Mouse (Mus musculus): ENCODE measurements around the gene Fli1. TPM values are rescaled to one million over a fixed set of nuclear protein-coding genes. Genes with fewer than 3 reads are reported as not detected.

The Fli1 gene
- polyA plus RNA-seq, 1 experiment from 2014 or later: 6.9 TPM

DNA sequence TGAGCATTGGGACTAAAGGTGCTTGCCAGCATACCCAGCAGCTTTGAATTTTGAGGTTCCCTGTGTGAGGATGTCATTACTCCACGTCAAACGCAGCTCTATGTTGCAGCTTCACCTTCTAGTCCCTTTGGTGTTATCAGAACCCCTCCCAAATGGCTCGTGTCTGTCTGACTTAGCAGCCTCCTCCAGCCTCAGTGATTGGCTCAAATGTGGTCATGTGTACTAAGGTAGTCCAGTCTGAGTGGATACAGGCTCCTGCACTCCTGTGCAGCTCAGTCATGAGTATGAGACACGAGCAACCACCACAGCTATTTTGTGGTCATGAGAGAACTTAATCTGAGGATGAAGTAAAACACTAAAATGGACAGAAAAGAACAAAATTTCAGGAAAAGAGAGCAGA lies 31.0 kb upstream of the Fli1 start:
- Histone ChIP-seq H3K27ac (ENCODE audit: low read length) (no peak overlapping the region), H3K4me2 (ENCODE audit: low read depth, low read length) (no peak overlapping the region), H3K9ac (ENCODE audit: low read depth, low read length) (no peak overlapping the region), H3K36me3 (ENCODE audit: control insufficient read depth, insufficient read depth) (no peaks in the 10 kb centered on the region), H3K9me3 (replicated peaks; ENCODE audit: control insufficient read depth, low read length) (no peaks in the 10 kb centered on the region), H3K27me3 (ENCODE audit: control insufficient read depth, insufficient read depth, low read depth, low read length) (no peaks in the 10 kb centered on the region), H3K4me3 (ENCODE audit: low read depth, low read length) (no peak overlapping the region), H3K4me1 (ENCODE audit: control insufficient read depth, low read depth, low read length) (no peaks in the 10 kb centered on the region)
- 40% methylated on average over 4 of the region's 4 CpGs for WGBS (ENCODE audit: insufficient replicate concordance)
- no peak for ATAC-seq (ENCODE audit: low read depth)

DNA sequence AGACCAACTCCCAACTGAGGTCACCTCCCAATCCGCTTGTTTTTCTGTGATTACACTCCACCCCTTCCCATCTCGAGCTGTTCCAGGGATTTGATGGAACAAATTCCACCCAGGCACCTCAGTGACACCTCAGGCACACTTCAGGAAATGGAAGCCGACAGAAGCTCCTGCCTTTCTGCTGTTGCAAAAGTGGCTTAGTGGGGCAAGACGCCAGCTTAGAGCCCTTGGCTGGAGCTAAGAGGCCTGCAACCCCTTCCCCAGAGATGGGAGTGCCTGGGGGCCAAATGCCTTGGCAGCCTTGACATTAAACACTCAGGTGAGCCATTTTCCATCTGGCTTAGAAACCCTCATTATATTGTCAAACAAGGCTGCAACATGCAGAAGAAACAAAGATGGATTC lies 29.0 kb upstream of the Fli1 start:
- H3K27ac ChIP-seq (ENCODE audit: low read length): no peak overlapping the region
- H3K27me3 ChIP-seq (ENCODE audit: control insufficient read depth, insufficient read depth, low read depth, low read length): no peaks in the 10 kb centered on the region
- H3K4me1 ChIP-seq (ENCODE audit: control insufficient read depth, low read depth, low read length): no peaks in the 10 kb centered on the region
- no peaks in the 10 kb centered on the region for H3K36me3 ChIP-seq (ENCODE audit: control insufficient read depth, insufficient read depth)
- no peak overlapping the region for H3K4me2 ChIP-seq (ENCODE audit: low read depth, low read length)
- ATAC-seq (ENCODE audit: low read depth): no peak
- H3K9ac ChIP-seq (ENCODE audit: low read depth, low read length): no peak overlapping the region
- no peak overlapping the region for H3K4me3 ChIP-seq (ENCODE audit: low read depth, low read length)
- H3K9me3 ChIP-seq (replicated peaks; ENCODE audit: control insufficient read depth, low read length): no peaks in the 10 kb centered on the region
- WGBS (ENCODE audit: insufficient replicate concordance): 49% methylated on average over 4 of the region's 4 CpGs

DNA sequence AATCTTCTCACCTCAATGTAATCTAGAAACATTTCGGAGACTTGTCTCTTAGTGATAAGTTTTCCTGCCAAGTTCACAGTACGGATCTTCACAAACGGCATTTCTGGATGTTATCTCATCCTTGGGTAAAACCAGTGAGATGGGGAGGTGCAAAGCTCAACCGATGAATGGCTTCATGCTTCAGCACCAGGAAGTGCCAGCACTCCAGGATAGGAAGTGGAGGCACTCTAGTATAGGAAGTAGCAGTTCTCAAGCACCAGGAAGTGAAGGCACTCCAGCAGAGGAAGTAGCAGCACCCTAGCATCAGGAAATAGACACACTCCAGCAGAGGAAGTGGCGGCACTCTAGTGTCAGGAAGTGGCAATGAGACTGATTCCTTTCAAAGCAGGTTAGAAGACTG lies 27.9 kb upstream of the Fli1 start:
- Histone ChIP-seq H3K27me3 (ENCODE audit: control insufficient read depth, insufficient read depth, low read depth, low read length) (no peaks in the 10 kb centered on the region), H3K4me1 (ENCODE audit: control insufficient read depth, low read depth, low read length) (no peaks in the 10 kb centered on the region), H3K36me3 (ENCODE audit: control insufficient read depth, insufficient read depth) (no peaks in the 10 kb centered on the region), H3K9me3 (replicated peaks; ENCODE audit: control insufficient read depth, low read length) (no peaks in the 10 kb centered on the region), H3K27ac (ENCODE audit: low read length) (no peak overlapping the region), H3K4me3 (ENCODE audit: low read depth, low read length) (no peak overlapping the region), H3K9ac (ENCODE audit: low read depth, low read length) (no peak overlapping the region), H3K4me2 (ENCODE audit: low read depth, low read length) (no peak overlapping the region)
- 29% methylated on average over 5 of the region's 5 CpGs for WGBS (ENCODE audit: insufficient replicate concordance)
- no peak for ATAC-seq (ENCODE audit: low read depth)

DNA sequence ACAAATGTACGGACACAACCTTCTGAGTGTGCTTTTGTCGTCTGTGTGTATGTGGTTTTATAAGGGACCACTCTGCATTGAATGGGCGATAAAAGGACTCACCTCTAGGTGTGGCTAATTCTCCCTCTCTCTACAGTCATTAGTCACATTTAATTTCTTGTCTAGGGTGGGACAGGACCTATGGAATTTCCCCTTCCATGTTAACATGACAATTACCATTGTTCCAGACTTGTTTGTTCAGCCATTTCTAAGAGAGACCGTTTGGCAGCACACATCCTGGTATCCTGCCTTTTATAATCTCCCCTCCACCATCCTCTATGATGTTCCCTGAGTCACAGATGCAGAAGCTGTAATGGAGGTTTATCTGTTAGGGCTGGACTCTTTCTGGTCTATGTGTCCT lies 26.6 kb upstream of the Fli1 start:
- 60% methylated on average over 4 of the region's 4 CpGs for WGBS (ENCODE audit: insufficient replicate concordance)
- no peaks in the 10 kb centered on the region for H3K36me3 ChIP-seq (ENCODE audit: control insufficient read depth, insufficient read depth)
- no peak overlapping the region for H3K9ac ChIP-seq (ENCODE audit: low read depth, low read length)
- no peak overlapping the region for H3K4me3 ChIP-seq (ENCODE audit: low read depth, low read length)
- ATAC-seq (ENCODE audit: low read depth): no peak
- H3K4me2 ChIP-seq (ENCODE audit: low read depth, low read length): no peak overlapping the region
- H3K27ac ChIP-seq (ENCODE audit: low read length): no peak overlapping the region
- no peaks in the 10 kb centered on the region for H3K27me3 ChIP-seq (ENCODE audit: control insufficient read depth, insufficient read depth, low read depth, low read length)
- no peaks in the 10 kb centered on the region for H3K4me1 ChIP-seq (ENCODE audit: control insufficient read depth, low read depth, low read length)
- no peaks in the 10 kb centered on the region for H3K9me3 ChIP-seq (replicated peaks; ENCODE audit: control insufficient read depth, low read length)

DNA sequence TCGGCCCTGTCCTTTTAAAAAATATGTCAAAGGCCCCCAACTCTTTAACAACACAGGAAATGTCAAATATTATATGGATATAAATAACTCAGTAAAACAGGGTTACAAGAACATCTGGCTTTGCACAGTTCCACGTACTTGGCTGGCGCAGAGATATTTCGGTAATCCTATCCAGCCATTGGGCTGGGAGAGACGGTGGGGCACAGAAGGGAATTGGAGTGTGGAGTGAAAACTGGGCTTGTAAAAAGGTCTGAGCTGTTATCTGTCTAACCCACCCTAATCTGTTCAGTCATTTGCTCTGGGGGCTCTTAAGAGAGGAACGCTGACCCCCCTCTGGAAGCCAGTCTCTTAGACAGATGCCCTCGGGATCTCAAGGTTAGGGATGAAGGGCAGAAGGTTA lies 24.9 kb upstream of the Fli1 start:
- H3K9me3 ChIP-seq (replicated peaks; ENCODE audit: control insufficient read depth, low read length): no peaks in the 10 kb centered on the region
- no peak overlapping the region for H3K4me3 ChIP-seq (ENCODE audit: low read depth, low read length)
- H3K27me3 ChIP-seq (ENCODE audit: control insufficient read depth, insufficient read depth, low read depth, low read length): no peaks in the 10 kb centered on the region
- no peak for ATAC-seq (ENCODE audit: low read depth)
- H3K27ac ChIP-seq (ENCODE audit: low read length): no peak overlapping the region
- no peak overlapping the region for H3K9ac ChIP-seq (ENCODE audit: low read depth, low read length)
- no peaks in the 10 kb centered on the region for H3K4me1 ChIP-seq (ENCODE audit: control insufficient read depth, low read depth, low read length)
- H3K36me3 ChIP-seq (ENCODE audit: control insufficient read depth, insufficient read depth): no peaks in the 10 kb centered on the region
- no peak overlapping the region for H3K4me2 ChIP-seq (ENCODE audit: low read depth, low read length)
- WGBS (ENCODE audit: insufficient replicate concordance): 57% methylated on average over 7 of the region's 7 CpGs

DNA sequence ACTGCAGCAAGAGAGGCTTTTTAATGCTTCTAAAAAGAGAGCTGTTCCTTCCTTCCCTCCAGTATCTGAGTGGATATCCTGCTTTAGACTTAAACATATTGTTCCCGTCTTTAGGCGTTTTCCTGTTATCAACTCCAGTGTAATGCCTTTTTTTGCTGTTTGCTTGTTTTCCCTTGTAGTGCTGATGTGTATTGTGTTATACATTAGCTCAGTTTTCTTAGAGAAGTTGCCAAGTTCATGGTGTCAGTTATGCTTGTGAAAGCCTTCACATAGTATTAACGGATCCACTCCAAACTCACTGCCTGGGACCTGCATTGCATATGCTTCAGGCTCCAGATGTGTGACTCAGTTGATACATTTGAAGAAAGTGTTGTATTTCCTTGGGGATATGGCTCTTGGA lies 22.6 kb upstream of the Fli1 start:
- no peak for ATAC-seq (ENCODE audit: low read depth)

DNA sequence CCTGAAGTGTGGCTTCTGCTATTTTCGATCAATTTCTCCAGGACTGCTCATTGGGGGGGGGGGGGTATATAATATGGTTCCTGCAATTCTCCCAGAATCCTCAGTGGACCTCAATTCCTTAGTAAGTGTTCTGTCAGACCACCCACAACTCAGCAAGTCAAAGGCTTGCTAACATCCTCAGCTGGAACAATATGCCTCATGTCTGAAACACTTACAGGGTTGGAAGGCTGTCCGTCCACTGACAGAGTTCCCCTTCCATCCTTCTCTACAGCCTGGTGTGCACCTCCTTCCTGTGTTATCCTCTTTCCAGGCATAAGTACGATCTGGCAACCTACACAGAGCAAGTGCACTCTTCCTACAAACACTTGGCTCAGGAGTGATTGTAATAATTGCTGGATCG lies 20.2 kb upstream of the Fli1 start:
- H3K4me3 ChIP-seq (ENCODE audit: low read depth, low read length): no peak overlapping the region
- H3K9ac ChIP-seq (ENCODE audit: low read depth, low read length): no peak overlapping the region
- no peaks in the 10 kb centered on the region for H3K9me3 ChIP-seq (replicated peaks; ENCODE audit: control insufficient read depth, low read length)
- no peak for ATAC-seq (ENCODE audit: low read depth)
- H3K27me3 ChIP-seq (ENCODE audit: control insufficient read depth, insufficient read depth, low read depth, low read length): no peaks in the 10 kb centered on the region
- H3K4me1 ChIP-seq (ENCODE audit: control insufficient read depth, low read depth, low read length): peaks cover 3% of the 10 kb centered on the region
- H3K36me3 ChIP-seq (ENCODE audit: control insufficient read depth, insufficient read depth): no peaks in the 10 kb centered on the region
- H3K4me2 ChIP-seq (ENCODE audit: low read depth, low read length): no peak overlapping the region
- 47% methylated on average over 4 of the region's 4 CpGs for WGBS (ENCODE audit: insufficient replicate concordance)
- no peak overlapping the region for H3K27ac ChIP-seq (ENCODE audit: low read length)

More for the DNA sequence above, 22.6 kb upstream of the Fli1 start:
- Histone ChIP-seq H3K27ac (ENCODE audit: low read length) (no peak overlapping the region), H3K9ac (ENCODE audit: low read depth, low read length) (no peak overlapping the region), H3K9me3 (replicated peaks; ENCODE audit: control insufficient read depth, low read length) (no peaks in the 10 kb centered on the region), H3K4me1 (ENCODE audit: control insufficient read depth, low read depth, low read length) (peaks cover 2% of the 10 kb centered on the region), H3K4me3 (ENCODE audit: low read depth, low read length) (no peak overlapping the region), H3K4me2 (ENCODE audit: low read depth, low read length) (no peak overlapping the region), H3K36me3 (ENCODE audit: control insufficient read depth, insufficient read depth) (no peaks in the 10 kb centered on the region), H3K27me3 (ENCODE audit: control insufficient read depth, insufficient read depth, low read depth, low read length) (no peaks in the 10 kb centered on the region)
- WGBS (ENCODE audit: insufficient replicate concordance): 45% methylated on average over 3 of the region's 3 CpGs

DNA sequence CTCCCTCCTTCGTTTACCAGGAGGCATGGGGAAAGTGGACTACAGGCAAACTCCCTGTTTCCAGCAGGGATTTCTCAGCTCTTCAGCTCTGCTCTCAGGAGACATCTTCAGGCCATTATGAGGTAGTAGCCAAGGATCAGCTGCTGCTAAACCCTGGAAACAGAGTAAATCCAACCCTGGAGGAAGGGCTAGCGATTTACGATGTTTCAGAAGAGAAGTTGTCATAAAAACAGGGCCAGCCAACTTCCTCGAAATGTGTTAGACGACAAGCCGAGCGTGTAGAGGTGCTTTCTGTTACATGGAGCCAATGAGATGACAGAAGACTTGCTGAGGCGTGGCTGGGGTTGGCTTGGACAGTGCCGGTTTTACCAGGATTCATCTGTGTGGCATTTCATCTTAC lies 19.7 kb upstream of the Fli1 start:
- no peak overlapping the region for H3K27ac ChIP-seq (ENCODE audit: low read length)
- H3K9ac ChIP-seq (ENCODE audit: low read depth, low read length): no peak overlapping the region
- peak; percentile 37; the same call in 1 of the 2 replicates for ATAC-seq (ENCODE audit: low read depth)
- no peak overlapping the region for H3K4me3 ChIP-seq (ENCODE audit: low read depth, low read length)
- H3K4me2 ChIP-seq (ENCODE audit: low read depth, low read length): no peak overlapping the region
- H3K36me3 ChIP-seq (ENCODE audit: control insufficient read depth, insufficient read depth): no peaks in the 10 kb centered on the region
- no peaks in the 10 kb centered on the region for H3K9me3 ChIP-seq (replicated peaks; ENCODE audit: control insufficient read depth, low read length)
- no peaks in the 10 kb centered on the region for H3K27me3 ChIP-seq (ENCODE audit: control insufficient read depth, insufficient read depth, low read depth, low read length)
- WGBS (ENCODE audit: insufficient replicate concordance): 10% methylated on average over 9 of the region's 9 CpGs
- H3K4me1 ChIP-seq (ENCODE audit: control insufficient read depth, low read depth, low read length): peaks cover 3% of the 10 kb centered on the region

DNA sequence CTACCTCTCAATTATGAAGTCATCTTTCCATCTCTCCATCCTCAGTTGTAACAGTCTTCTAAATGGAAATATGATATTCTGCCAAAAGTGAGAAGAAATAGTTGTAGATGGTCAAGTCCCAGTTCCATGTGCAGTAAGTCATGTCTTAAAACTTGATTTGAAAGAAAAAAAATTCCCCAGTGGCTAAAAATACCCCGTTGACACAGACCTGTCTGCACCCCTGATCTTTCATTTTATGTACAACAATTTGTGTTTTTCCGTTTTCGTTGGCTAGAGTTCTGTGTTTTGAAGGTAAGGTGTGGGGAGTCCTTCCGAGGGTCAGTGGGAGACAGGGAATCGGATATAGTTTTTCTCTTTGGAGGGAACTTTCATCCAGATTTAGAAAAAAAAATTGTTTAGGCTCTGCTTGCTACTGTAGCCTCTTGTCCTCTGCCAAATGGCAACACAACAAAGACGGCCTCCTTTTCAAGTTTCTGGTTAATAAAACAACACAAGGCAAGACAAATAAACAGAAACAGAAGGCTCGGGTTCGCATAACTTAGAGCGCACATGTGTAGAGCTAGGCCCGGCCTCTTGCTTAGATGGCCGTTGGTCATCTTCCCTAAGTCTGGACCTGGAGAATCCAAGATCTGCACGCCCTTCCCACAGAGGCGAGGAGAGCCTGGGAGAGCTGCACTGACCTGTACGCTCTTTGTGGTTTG lies 18.7 kb upstream of the Fli1 start:
- Histone ChIP-seq H3K4me2 (ENCODE audit: low read depth, low read length) (no peak overlapping the region), H3K4me3 (ENCODE audit: low read depth, low read length) (no peak overlapping the region), H3K4me1 (ENCODE audit: control insufficient read depth, low read depth, low read length) (peaks cover 3% of the 10 kb centered on the region), H3K27ac (ENCODE audit: low read length) (no peak overlapping the region), H3K27me3 (ENCODE audit: control insufficient read depth, insufficient read depth, low read depth, low read length) (no peaks in the 10 kb centered on the region), H3K9me3 (replicated peaks; ENCODE audit: control insufficient read depth, low read length) (no peaks in the 10 kb centered on the region), H3K9ac (ENCODE audit: low read depth, low read length) (no peak overlapping the region), H3K36me3 (ENCODE audit: control insufficient read depth, insufficient read depth) (no peaks in the 10 kb centered on the region)
- WGBS (ENCODE audit: insufficient replicate concordance): 77% methylated on average over 14 of the region's 14 CpGs
- ATAC-seq (ENCODE audit: low read depth): no peak
